Mouse (Mus musculus) hindbrain, embryonic 13.5 days (tissue): ENCODE results near the gene Perp. TPM values are rescaled to one million over a fixed set of nuclear protein-coding genes. Genes with fewer than 3 reads are reported as not detected.

Experiments used
- polyA plus RNA-seq: library from polyadenylated mRNA; unstranded; fragments of >200 nt; fragmentation: Nextera tagmentation; extraction: Ambion mirVana; gene quantifications from 2 replicates; pipeline ENCODE4 v1.2.1, GENCODE M21; 2015

The Perp gene
- polyA plus RNA-seq, 1 experiment from 2014 or later, result 5.3 TPM

Other genes starting within 250 kb of the Perp start
- gene Arfgef3, start 101.1 kb upstream of the Perp start, polyA plus RNA-seq, result 4.6 and 5.1 TPM in 2 replicates
- gene Gm4922, start 58.2 kb upstream of the Perp start, polyA plus RNA-seq, result 0.47 and 0.49 TPM in 2 replicates
- 1.9 and 2.1 TPM in 2 replicates for gene Tnfaip3, start 170.6 kb downstream of the Perp start, polyA plus RNA-seq